Mouse (Mus musculus): ENCODE data around the gene Hoxb6.

Gene Hoxb6

DNA sequence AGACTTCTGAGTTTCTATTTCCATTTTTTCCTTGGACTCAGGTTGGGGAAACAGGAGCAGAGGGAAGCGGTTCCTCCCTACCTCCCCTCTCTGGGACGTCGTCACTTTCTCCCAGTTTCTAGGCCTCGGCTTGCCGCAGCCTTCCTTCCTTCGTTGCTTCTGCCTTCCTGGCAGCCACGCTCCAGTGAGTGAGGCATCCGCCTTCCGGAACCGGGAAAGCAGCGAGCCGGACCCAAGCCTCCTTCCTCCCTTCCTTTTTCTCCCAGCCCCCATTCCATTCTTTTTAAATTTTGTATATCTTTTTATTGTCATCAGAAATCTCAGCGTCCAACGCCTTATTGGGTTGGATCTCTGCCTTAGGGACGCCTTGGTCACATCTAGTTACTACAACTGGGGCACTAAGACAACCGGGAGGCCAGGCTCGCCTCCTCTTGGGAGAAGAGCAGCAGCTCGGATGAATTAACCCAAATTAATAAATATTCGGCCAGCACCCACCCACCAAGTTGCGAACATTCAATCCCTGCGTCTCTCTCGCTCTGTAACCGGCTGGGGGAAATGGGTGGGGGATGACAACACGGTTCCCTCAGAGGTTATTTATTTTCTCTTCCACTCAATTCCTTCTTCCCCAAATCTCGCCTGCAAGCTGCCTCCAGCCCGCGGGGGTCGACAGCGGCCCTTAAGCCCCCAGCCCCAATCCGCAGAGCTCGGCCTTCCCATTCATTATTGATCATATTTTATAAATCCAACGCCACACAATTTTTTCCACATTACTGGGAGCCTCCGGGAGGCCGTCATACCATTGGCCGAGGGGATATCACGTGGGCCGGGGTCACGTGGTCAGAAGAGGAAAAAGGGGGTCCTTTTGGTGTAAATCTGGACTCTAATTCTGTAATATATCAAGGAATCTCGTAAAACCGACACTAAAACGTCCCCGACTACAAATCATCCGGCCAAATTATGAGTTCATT is 6.2 kb upstream of the Hoxb6 start, which contains the start of gene Hoxb7:
Gene Hoxb7, plus strand, starts transcription at position 853 of the 968 bp plus-strand sequence.
- no peak for DNase-seq (ENCODE audit: low read depth, low spot score)

DNA sequence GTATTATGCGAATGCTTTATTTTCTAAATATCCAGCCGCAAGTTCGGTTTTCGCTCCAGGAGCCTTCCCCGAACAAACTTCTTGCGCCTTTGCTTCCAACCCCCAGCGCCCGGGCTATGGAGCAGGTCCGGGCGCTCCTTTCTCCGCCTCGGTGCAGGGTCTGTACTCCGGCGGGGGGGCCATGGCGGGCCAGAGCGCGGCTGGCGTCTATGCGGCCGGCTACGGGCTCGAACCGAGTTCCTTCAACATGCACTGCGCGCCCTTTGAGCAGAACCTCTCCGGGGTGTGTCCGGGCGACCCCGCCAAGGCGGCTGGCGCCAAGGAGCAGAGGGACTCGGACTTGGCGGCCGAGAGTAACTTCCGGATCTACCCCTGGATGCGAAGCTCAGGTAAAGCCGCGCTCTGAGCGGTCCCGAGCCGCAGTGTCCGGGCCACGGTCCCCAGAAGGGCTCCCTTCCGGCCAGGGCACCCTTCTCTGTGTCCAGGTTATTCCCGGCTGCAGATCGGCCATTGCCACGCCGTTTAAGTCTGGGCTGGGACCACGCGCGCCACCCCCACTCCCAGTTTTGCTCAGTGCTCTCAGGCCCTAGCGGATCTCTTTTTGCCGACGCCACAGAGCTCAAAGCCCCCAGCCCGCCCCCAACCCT is 5.4 kb upstream of the Hoxb6 start:
- DNase-seq (ENCODE audit: low read depth, low spot score) = no peak

DNA sequence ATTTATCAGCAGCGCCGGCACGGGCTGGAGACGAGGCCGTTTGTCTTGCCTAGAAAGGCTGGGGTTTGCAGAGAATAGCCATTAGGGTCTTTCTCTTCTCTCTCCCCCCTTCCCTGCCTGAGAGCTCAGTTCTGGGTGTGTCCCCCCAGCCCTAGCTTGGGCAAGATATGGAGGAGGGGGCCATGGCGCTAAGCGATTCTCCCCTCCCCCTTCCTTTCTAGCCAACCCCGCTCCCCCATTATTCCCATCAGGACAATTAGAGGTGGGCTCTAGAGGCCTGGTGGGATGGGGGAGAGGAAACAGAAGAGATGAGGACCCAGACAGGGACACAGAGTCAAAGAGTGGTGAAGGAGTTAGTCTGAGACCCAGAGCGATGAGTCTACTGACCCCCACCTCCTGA is 4.9 kb upstream of the Hoxb6 start:
- no peak for DNase-seq (ENCODE audit: low read depth, low spot score)

DNA sequence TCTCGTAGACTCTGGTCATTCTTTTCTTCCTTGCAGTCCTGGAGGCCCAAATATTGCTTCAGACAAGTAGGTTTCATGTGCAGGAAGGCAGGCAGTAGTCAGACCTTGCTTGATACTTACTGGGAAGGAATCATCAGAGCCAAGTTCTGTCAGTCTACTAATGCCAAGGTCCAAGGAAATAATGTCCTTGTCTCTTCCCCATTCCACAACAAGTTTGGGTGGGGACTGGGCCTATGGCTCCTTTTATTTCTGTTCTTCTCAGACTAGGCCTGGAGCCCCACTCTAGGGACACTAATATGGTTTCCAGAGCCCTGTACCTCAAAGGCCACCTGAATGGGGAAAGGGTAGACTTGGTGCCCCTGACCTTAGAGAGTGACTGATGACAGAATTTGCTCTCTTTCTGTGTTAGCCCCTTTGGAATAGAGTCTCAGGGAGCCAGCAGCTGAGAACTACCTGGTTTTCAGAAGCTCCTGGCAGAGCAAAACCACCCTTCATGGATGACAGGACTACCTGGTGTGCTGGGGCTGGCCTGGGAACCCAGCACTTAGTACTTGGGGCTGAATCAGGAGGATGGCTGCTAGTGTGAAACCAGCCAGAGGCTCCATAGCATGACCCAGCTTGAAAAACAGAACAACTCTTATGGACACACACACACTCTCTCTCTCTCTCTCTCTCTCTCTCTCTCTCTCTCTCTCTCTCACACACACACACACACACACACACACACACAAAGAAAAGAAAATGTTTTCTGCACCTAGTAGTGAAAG is 3.6 kb upstream of the Hoxb6 start:
- DNase-seq (ENCODE audit: low read depth, low spot score) = no peak

DNA sequence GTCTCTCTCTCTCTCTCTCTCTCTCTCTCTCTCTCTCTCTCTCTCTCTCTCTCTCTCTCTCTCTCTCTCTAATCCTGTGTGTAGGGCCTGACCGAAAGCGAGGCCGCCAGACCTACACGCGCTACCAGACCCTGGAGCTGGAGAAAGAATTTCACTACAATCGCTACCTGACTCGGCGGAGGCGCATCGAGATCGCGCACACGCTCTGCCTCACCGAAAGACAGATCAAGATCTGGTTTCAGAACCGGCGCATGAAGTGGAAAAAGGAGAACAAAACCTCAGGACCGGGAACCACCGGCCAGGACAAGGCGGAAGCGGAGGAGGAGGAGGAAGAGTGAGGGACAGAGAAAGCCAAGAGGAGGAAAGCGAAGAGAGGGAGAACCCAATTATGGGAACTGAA is 3.0 kb upstream of the Hoxb6 start:
- no peak for DNase-seq (ENCODE audit: low read depth, low spot score)

DNA sequence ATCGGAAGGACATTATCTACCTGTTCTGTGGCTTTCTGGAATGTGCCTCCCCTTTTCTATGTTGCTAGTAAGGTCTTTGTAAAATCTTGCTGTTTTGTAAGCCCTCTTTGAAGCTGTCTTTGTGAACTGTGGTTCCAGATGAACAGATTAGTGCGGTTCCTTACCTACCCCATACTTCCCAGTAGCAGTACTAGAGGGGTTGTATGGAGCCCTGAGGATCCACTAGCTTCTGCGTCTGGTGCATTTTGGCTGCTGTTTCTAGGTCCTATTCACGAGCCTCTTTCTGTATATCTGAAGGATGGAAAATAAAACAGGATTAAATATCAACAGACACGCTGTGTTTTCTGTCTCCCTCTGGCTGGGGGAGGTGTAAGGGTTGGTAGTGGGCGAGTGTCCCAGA is 2.4 kb upstream of the Hoxb6 start:
- no peak for DNase-seq (ENCODE audit: low read depth, low spot score)

DNA sequence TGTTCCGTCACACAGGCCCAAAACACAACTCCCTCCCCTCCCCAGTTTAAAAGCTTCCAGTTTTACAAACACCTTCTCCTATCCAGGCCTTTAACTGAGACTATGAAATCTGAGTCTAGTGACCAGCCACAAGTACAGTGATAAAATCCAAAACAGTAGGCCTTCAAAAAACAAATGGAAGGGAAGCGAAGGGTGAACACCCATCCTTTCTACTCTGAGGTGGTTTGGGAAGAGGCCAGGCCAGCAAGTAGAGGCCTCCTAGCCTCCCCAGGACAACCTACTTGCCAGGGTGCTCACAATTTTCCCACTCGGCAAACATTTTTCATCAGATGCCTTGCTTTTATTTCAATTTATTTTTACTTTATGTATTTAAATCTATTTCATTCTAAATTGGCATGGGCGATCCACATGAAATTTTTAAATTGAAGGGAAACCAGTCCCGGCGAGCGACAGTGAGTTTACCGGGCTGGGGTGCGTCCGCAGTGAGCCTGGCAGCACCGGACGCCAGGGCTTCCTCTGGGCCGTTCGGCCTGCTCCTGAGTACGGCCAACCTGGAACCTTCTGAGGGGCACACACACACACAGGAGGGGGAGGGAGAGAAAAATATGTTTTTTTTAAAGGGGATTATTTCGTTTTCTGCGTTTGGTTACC is 1.4 kb upstream of the Hoxb6 start:
- DNase-seq (ENCODE audit: low read depth, low spot score) = no peak

DNA sequence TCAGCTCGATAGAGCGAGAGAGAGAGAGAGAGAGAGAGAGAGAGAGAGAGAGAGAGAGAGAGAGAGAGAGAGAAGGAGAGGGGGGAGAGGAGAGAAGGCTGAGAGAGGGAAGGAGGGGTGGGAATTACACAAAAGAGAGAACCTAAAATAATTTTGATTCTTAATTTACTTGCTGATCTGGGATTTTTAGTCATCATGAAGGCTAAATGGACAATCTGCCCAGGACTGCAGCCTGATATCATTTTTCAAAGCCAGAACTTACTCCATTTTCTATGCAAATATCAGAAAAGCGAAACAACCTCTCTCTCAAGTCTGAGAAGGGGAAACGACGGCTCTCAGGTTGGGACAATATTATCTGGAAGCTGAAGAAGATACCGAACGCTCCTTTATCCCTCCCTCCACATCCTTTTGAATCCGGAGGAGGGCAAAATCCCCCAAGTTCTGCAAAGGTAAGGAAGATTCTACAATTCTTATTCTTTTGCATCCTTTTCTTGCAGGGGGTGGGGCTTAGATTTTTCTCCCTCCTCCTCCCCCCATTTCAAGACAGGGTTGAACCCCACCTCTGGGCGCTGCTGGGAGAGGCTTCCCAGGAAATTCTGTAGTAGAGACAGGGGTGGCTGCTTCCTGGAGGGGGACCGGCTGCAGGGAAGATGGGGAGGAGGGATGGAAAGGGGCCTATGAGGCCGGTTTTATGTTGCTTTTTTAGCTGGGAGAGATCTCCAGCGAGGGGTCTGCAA is 457 bp downstream of the Hoxb6 start:
- DNase-seq (ENCODE audit: low read depth, low spot score) = no peak

DNA sequence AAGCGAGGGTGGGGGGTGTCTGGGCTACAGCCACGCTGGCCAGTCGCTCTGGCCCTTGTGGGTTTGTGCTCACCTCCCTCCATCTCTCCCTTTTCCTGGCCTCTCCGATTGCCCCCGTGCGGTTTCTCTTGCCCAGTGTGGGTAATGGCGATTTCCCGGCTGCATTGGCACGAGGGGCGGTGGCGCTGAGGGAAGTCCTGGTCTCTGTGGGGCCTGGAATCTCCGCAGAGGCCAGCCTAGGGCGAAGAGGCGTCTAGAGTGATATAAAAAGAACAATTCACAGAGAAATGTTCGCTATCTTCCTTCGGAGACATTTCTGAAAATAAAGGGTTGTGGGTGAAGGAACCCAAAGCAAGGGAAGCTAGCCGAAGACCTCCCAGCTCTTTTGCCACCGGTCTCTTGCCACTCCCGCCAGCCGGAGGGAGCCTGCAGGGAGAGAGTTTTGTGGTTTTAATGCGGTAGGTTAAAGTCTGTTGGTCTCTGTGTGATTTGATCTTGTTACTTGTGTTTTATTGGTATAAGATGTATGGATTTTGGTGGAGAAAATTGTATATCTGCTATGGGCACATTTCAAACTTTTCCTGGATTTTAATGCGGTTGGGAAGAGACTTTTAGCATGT is 1.1 kb downstream of the Hoxb6 start:
- DNase-seq (ENCODE audit: low read depth, low spot score) = no peak

DNA sequence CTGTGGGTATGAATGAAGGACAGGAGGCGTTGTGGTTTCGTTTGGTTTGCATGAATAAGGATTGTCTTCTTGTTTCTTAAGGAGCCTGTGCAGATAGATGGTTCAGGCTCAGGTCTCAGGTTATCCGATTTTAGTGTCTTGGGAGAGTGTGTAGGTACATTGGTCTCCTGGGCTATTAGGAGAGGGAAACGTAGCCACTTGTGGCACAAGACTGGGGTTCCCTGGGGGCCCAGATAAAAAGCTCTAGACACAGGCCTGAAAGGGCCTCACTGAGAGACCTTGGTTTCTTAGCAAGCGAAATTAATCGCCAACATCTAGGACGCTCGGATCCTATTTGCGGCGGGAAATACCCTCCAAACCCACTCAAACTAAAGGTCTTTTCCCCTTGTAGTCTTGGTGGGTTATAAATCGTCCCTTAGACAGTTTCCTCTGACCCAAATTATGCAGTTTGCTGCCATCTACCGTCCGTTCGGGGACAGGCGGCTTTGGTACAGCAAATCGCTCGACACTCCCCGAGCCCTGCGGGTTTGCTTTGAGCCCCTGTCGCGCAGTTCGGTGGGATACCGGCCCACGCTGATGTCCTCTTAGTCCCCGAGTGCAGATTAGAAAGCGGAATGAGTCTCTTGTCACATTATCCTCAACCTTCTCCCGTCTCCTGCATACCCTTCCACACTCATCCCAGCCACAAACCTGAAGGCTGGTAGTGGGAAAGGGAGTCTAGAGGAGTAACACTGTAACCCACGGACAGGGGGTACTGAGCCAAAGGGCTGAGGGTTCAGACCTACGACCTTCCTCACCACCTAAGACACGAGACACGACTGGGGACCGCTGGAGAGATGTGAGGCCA is 2.2 kb downstream of the Hoxb6 start:
- DNase-seq (ENCODE audit: low read depth, low spot score) = no peak

DNA sequence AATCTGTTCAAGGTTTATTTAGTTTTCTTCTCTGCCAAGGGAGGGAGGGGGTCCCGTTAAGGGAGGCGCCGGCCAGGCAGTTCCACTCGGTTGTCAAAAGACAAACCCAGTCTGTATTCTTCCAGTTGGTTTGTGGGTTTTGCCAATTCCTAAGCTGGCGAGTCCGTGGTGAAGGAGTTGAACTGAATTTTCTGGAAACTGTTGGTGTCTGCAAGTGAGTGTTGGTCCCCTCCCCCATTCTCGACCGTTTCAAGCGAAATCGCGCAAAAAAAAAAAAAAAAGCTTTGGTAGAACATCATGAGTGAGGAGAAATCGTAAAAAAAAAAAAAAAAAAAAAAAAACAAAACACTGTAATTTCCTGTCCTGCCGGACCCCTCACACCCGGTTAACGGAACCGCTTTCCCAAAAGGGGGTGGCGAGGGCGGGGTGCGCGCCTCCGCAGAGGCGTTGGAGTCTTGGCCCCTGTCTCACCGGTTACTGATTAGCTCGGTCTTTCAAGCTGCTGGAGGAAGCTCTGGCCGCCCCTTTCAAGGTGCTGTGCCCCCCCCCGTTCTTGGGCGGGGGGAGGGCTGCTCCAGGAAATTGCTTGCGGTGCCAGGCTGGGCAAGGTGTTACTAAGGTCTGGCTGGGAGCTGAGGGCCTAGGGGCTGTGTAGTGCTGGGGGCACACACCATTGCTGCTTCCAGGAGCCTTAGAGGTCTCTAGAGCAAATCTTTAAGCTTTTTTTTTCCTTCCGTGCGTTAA is 3.0 kb downstream of the Hoxb6 start:
- DNase-seq (ENCODE audit: low read depth, low spot score) = no peak

DNA sequence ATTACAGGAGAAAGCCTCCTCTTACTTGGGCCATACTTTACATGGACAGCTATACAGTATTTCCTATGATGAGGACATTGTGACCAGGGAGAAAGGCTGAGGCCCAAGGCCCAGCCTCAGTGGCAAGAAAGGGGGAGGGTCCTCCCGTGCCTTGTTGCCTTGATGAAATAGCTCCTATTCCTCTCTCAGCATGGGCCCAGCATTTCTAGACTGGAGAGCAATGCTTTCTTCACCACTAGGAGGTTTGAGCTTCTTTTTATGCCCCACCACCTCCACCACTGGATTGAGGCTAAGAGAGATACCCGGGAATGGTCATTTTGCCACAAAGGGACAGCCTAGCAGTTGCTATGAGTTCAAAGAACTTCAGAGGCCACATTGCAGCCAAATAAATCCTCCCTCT is 4.7 kb downstream of the Hoxb6 start:
- DNase-seq (ENCODE audit: low read depth, low spot score) = no peak

DNA sequence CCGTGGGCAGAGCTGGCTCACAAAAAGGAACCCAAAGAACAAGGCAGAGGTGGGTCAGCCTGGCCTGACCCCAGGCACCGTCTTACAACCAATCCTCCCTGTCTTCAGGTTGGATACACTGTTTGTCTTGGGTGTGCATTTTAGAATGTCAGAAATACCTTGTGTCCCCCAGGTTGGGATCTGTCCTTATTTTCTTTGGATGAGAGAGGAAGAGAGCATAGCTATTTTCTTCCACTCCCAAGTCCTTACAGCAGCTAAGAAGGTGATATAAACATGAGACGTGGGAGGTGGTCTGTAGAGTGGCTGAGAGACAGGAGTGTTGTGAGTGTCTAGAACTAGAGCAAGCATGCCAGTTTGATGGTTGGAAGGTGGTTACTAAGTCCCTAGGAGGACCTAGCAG is 5.2 kb downstream of the Hoxb6 start:
- DNase-seq (ENCODE audit: low read depth, low spot score) = no peak

DNA sequence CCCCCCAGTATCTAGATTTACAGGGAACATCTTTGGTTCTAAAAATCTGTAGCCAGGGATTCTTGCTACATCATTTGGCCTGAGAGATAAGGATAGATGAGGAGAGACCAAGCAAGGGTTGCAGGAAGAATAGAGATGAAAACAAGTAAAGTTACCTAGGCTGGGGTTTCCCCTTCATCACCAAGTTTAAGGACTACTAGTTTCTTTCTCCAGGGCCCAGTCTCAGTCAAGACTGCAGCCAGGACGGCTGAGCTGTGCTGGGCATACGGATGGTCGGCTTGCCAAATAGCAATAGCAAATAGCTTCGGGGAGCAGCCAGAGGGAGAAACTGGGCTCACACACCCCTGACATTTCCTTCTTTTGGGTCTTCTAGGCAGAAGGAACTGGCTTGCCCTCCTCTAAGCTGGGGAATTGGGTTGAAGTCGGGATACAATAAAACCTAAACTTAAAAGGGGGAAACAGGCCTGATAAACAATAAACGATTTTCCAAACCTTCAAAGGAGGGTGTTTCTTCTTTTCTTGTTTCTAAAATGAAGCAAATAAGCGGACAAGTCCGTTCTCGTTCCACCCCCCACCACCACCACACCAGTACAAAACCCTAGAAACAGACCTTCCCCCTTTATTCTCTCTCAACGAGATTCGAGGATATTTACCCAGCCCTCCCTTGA is 5.8 kb downstream of the Hoxb6 start:
- DNase-seq (ENCODE audit: low read depth, low spot score) = no peak

DNA sequence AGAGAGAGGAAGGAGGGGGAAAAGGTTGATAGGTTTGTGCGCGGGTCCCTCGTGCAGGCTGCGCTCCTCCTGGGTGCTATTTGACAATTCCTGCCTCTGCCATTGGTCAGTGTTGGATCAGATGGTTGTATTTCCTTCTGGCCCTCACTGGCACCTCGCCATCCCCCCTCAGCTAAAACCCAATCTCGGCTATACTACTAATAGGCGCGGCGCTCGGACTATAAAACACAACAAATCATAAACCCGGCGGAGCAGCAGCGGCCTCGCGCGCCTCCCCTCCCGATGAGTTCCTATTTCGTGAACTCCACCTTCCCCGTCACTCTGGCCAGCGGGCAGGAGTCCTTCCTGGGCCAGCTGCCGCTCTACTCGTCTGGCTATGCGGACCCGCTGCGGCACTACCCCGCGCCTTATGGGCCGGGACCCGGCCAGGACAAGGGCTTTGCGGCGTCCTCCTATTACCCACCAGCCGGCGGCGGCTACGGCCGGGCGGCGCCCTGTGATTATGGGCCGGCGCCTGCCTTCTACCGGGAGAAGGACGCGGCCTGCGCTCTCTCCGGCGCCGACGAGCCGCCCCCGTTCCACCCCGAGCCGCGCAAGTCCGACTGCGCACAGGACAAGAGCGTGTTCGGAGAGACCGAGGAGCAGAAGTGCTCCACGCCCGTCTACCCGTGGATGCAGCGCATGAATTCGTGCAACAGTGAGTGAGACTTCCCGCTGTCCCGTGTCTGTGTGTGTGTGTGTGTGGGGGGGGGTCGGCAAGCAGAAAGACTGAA is 6.8 kb downstream of the Hoxb6 start:
- no peak for DNase-seq (ENCODE audit: low read depth, low spot score)

DNA sequence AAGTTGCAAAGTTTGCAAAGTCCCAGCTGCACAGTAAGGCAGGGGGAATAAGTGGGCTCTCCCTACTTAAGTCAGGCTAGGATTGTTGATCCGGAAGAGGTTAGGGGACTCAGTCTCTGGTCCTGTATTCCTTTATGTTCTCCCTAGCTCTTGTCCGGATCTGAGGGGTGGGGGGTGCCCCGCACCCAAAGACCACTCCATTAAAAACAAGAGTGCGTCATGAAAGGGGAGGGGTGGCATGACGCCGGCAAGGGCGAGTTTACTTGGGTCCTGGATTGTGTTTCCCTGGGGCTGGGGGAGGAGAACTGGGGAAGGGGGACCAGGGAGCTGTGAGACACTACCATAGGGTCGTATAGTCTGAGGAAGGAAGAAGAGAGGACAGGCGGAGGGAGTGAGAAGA is 7.5 kb downstream of the Hoxb6 start:
- DNase-seq (ENCODE audit: low read depth, low spot score) = no peak

DNA sequence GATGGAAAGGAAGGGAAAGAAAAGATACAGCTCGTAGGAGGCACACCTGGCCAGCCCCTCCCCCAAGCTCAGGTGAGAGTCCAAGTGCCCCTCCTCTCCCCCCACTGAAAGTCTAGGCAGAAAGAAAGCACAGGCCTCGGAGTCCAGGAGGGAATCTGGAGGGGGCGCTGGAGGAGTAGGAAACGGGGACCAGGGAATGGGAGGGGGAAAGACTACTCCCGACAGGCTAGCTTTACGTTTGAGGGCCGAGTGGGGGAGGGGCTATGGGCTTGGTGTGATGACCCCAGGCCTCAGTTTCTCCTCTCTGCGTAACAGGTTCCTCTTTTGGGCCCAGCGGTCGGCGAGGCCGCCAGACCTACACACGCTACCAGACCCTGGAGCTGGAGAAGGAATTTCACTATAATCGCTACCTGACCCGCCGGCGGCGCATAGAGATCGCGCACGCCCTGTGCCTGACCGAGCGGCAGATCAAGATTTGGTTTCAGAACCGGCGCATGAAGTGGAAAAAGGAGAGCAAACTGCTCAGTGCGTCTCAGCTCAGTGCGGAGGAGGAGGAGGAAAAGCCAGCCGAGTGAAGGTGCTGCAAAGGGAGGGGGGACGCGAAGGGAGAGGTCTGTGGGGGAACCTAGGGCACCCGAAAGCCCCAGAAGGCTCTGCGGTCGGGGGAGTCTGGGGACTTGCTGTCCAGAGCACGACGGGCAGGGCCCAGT is 8.2 kb downstream of the Hoxb6 start:
- no peak for DNase-seq (ENCODE audit: low read depth, low spot score)
